Mouse (Mus musculus): ENCODE results near the gene Arid5b. TPM values are rescaled to one million over a fixed set of nuclear protein-coding genes. Genes with fewer than 3 reads are reported as not detected.

The Arid5b gene
- polyA plus RNA-seq, 1 experiment: 8.6 TPM

DNA sequence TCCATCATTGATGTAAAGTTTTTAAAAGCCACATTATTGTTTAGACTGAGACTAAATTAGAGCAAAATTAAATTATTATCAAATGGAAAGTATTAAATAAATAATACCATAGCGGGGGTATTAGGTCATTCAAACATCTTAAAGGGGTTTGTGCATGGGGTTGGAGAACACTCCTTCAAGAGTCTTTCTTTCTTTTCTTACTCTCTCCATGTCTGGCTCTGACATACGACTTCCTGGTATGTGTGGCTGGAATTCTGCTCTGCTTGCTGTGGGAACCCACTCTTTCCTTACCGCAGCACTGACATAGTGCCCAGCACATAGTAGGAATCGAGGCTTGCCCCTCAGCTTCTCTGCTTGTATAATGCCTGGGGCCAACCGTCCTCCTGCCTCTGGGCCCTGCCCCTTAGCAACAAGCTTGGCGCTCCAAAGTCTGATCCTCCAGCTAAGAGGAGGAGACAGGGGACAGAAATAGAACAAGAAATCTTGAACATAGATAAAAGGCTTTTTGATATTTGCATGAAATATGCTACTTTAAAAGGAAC is 40.0 kb upstream of the Arid5b start:
- H3K27ac ChIP-seq (ENCODE audit: insufficient read depth, low read depth, low read length): peak overlapping the region; percentile 6; the same call in 1 of the 2 replicates
- H3K4me3 ChIP-seq (ENCODE audit: insufficient read depth, low read depth, low read length): no peak overlapping the region
- no peak for DNase-seq
- H3K4me1 ChIP-seq (ENCODE audit: control insufficient read depth, insufficient read depth, low read length): 0 out of 2 replicates have a peak, but pooled peaks cover 2% of the 10 kb centered on the region
- no peaks in the 10 kb centered on the region for H3K27me3 ChIP-seq (replicated peaks; ENCODE audit: control insufficient read depth, insufficient read depth, low read length)
- no peaks in the 10 kb centered on the region for H3K36me3 ChIP-seq (ENCODE audit: control insufficient read depth, insufficient read depth, low read length)
- no peak for TF ChIP-seq POLR2A (IDR thresholded peaks at IDR 0.05; ENCODE audit: low read depth, low read length)
- TF ChIP-seq CTCF (conservative IDR thresholded peaks at IDR 0.05; ENCODE audit: insufficient read depth, insufficient read length, low read depth, low read length): no peak
- WGBS: 51% methylated on average over 6 of the region's 6 CpGs

DNA sequence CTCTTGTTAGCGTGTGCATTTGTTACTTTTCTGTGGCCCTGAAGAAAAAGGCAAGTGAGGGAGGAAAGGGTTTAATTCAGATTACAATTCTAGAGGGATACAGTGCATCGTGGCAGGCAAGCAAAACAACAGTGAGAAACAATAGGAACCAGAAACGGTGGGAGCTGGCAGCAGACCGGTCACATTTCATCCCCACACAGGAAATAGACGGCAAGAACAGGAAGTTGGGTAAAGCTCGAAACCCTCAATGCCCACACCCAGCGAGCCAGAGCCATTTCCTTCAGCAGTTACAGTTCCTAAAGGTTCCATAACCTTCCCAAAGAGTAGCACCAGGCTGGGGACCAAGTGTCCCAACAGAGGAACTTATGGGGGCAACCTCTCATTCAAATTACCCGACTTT is 34.2 kb upstream of the Arid5b start:
- Histone ChIP-seq H3K36me3 (ENCODE audit: control insufficient read depth, insufficient read depth, low read length) (no peaks in the 10 kb centered on the region), H3K27me3 (replicated peaks; ENCODE audit: control insufficient read depth, insufficient read depth, low read length) (no peaks in the 10 kb centered on the region), H3K4me1 (ENCODE audit: control insufficient read depth, insufficient read depth, low read length) (no peaks in the 10 kb centered on the region), H3K4me3 (ENCODE audit: insufficient read depth, low read depth, low read length) (no peak overlapping the region), H3K27ac (ENCODE audit: insufficient read depth, low read depth, low read length) (no peak overlapping the region)
- no peak for DNase-seq
- 67% methylated on average over 8 of the region's 8 CpGs for WGBS
- TF ChIP-seq POLR2A (IDR thresholded peaks at IDR 0.05; ENCODE audit: low read depth, low read length) (no peak), CTCF (conservative IDR thresholded peaks at IDR 0.05; ENCODE audit: insufficient read depth, insufficient read length, low read depth, low read length) (no peak)

DNA sequence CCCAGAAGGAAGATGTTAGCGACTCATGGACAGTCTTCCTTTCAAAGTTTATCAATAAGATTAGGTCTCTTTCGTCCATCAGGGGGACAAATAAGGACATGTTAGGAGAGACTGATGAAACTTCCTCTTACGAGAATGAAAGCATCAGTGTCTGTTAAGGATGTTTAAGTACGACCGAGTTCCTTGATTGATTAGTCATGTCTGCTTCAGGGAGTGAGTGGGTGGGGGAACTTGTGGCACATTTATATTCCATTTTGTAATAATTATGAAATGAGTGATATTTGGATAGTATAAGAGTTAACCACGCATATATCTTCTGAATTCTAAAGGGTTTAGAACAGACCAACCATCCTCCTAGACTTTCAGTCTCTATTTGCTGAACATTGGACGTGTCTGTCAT is 22.5 kb upstream of the Arid5b start:
- no peak for TF ChIP-seq CTCF (conservative IDR thresholded peaks at IDR 0.05; ENCODE audit: insufficient read depth, insufficient read length, low read depth, low read length)
- TF ChIP-seq POLR2A (IDR thresholded peaks at IDR 0.05; ENCODE audit: low read depth, low read length): no peak
- no peaks in the 10 kb centered on the region for H3K4me1 ChIP-seq (ENCODE audit: control insufficient read depth, insufficient read depth, low read length)
- no peak overlapping the region for H3K27ac ChIP-seq (ENCODE audit: insufficient read depth, low read depth, low read length)
- no peak for DNase-seq
- no peaks in the 10 kb centered on the region for H3K27me3 ChIP-seq (replicated peaks; ENCODE audit: control insufficient read depth, insufficient read depth, low read length)
- H3K4me3 ChIP-seq (ENCODE audit: insufficient read depth, low read depth, low read length): no peak overlapping the region
- H3K36me3 ChIP-seq (ENCODE audit: control insufficient read depth, insufficient read depth, low read length): no peaks in the 10 kb centered on the region
- 90% methylated on average over 7 of the region's 7 CpGs for WGBS

DNA sequence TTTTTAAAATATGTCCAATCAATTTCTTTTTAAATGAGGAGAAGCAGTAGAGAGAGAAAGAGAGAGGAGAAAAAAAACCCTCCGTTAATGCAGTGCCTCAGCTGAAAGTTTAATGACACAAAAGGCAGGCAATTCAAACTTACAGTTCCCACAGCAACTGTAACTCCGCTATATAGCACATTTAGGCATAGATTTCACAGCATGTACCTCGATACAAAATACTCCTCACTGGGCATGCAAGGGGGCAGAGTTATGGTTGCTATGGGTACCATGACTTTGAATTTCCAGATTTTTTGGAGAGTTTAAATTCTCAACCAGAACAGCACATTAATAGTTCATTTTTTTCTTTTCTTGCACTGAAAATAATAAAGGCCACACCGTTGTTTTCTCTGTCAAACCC is 10.9 kb upstream of the Arid5b start:
- no peaks in the 10 kb centered on the region for H3K4me1 ChIP-seq (ENCODE audit: control insufficient read depth, insufficient read depth, low read length)
- WGBS: 77% methylated on average over 4 of the region's 4 CpGs
- no peaks in the 10 kb centered on the region for H3K36me3 ChIP-seq (ENCODE audit: control insufficient read depth, insufficient read depth, low read length)
- no peak for TF ChIP-seq POLR2A (IDR thresholded peaks at IDR 0.05; ENCODE audit: low read depth, low read length)
- no peak for TF ChIP-seq CTCF (conservative IDR thresholded peaks at IDR 0.05; ENCODE audit: insufficient read depth, insufficient read length, low read depth, low read length)
- no peak for DNase-seq
- H3K27ac ChIP-seq (ENCODE audit: insufficient read depth, low read depth, low read length): no peak overlapping the region
- H3K27me3 ChIP-seq (replicated peaks; ENCODE audit: control insufficient read depth, insufficient read depth, low read length): no peaks in the 10 kb centered on the region
- H3K4me3 ChIP-seq (ENCODE audit: insufficient read depth, low read depth, low read length): no peak overlapping the region

DNA sequence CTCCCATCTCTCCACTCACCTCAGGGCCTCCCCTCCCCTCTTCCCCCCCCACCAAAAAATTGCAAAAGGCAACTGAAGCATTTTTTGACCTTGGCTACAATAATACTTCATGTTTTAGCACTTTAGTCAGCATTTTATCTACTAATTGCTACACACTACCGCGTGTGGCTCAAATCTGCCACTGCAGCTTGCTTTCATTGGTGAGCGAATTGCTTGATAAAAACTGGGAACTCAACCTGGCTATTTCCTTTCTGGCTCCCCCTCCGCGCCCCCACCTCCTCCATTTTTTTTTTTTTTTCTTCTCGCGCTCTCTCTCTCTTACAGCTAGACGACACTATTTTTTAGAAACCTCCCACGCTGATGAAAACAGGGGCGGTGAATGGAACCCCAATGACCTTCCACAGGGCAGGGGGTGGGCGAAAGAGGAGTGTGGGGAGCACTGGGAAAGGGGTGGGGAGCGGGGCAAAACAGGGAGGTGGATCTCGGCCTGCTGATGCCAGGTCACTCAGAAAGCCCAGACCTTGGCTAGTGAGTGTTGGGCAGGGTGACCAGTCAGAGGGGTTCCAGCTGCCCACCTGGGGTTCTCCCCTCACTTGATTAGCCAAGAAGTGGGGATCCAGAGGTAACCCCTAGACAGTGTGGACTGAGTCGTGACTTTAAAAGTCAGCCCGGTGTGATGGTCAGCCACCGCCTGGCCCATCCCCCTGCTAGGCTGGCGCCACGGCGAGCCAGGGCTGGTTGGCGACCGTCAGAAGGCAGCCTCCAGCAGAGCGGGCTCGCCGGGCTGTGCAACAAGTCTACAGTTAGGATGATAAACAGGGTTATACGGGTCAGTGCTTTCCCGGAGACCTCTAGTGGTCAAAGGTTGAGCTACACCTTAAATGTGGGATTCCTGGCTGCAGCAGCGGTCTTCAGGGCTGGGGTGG is 4.2 kb upstream of the Arid5b start:
- peak; percentile 95 for DNase-seq
- TF ChIP-seq CTCF (conservative IDR thresholded peaks at IDR 0.05; ENCODE audit: insufficient read depth, insufficient read length, low read depth, low read length): peak; percentile 73
- TF ChIP-seq POLR2A (IDR thresholded peaks at IDR 0.05; ENCODE audit: low read depth, low read length): peak; percentile 29
- Histone ChIP-seq H3K36me3 (ENCODE audit: control insufficient read depth, insufficient read depth, low read length) (no peaks in the 10 kb centered on the region), H3K4me1 (ENCODE audit: control insufficient read depth, insufficient read depth, low read length) (no peaks in the 10 kb centered on the region; the same call in 1 of the 2 replicates), H3K27me3 (replicated peaks; ENCODE audit: control insufficient read depth, insufficient read depth, low read length) (no peaks in the 10 kb centered on the region), H3K4me3 (ENCODE audit: insufficient read depth, low read depth, low read length) (peak overlapping the region; percentile 61), H3K27ac (ENCODE audit: insufficient read depth, low read depth, low read length) (peak overlapping the region; percentile 92)
- 2% methylated on average over 27 of the region's 27 CpGs for WGBS

DNA sequence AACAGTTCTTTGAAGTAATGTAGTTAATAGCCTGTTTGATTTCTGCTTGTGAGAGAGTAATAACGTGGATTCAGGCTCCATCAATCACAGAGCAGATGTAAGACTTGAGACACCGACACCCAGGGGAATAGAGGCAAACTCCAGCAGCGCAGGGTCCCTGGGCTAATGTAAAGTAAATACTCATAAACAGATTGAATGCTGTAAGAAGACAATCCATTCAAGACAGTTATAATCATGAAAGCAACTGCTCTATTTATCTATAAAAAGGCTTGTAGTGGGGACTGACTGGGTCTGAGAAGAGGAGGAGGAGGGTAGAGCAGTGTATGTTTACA is 3.2 kb upstream of the Arid5b start:
- 55% methylated on average over 3 of the region's 3 CpGs for WGBS
- no peak for DNase-seq
- Histone ChIP-seq H3K27ac (ENCODE audit: insufficient read depth, low read depth, low read length) (peak overlapping the region; percentile 59; the same call in 1 of the 2 replicates), H3K36me3 (ENCODE audit: control insufficient read depth, insufficient read depth, low read length) (no peaks in the 10 kb centered on the region), H3K27me3 (replicated peaks; ENCODE audit: control insufficient read depth, insufficient read depth, low read length) (no peaks in the 10 kb centered on the region), H3K4me3 (ENCODE audit: insufficient read depth, low read depth, low read length) (no peak overlapping the region), H3K4me1 (ENCODE audit: control insufficient read depth, insufficient read depth, low read length) (no peaks in the 10 kb centered on the region; the same call in 1 of the 2 replicates)
- TF ChIP-seq POLR2A (IDR thresholded peaks at IDR 0.05; ENCODE audit: low read depth, low read length) (no peak), CTCF (conservative IDR thresholded peaks at IDR 0.05; ENCODE audit: insufficient read depth, insufficient read length, low read depth, low read length) (no peak)

DNA sequence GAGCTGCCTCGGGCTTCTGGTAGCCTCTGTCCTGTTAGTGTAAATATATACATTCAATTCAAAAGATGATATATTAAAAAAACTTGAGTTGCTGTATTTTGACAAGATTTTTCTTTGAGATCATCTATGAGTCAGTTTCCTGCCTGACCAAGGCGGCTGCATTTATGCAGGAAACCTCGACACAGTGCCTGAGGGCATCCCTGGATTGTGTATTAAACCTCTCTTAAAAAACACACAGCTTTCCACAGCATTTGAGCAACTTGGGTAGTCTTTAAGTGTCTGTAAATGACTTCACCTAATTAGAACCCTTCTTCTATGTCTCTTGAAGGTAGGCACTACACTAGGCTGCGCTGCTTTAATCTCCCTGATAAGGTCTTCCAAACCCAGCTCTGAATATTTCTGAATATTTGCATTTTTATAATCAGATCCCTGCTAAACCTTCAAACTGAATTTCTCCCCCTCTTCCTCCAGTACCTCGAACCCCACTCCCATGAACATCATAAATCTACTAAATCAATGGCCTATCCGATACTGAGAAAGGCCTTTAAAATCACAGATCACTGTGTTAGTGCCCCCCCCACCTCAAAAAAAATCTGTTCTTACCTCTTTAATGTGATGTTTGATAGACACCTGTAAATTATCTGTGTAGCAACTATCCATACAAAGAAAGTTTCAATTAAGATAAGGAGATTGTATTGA is 2.7 kb upstream of the Arid5b start:
- H3K36me3 ChIP-seq (ENCODE audit: control insufficient read depth, insufficient read depth, low read length): no peaks in the 10 kb centered on the region
- no peak overlapping the region for H3K4me3 ChIP-seq (ENCODE audit: insufficient read depth, low read depth, low read length)
- no peaks in the 10 kb centered on the region; the same call in 1 of the 2 replicates for H3K4me1 ChIP-seq (ENCODE audit: control insufficient read depth, insufficient read depth, low read length)
- 66% methylated on average over 6 of the region's 6 CpGs for WGBS
- H3K27ac ChIP-seq (ENCODE audit: insufficient read depth, low read depth, low read length): no peak overlapping the region
- no peak for DNase-seq
- no peaks in the 10 kb centered on the region for H3K27me3 ChIP-seq (replicated peaks; ENCODE audit: control insufficient read depth, insufficient read depth, low read length)
- TF ChIP-seq CTCF (conservative IDR thresholded peaks at IDR 0.05; ENCODE audit: insufficient read depth, insufficient read length, low read depth, low read length) (no peak), POLR2A (IDR thresholded peaks at IDR 0.05; ENCODE audit: low read depth, low read length) (no peak)

Measured in kidney, adult 2 months (tissue).